Mouse (Mus musculus): ENCODE measurements around the gene Hdac9. TPM values are rescaled to one million over a fixed set of nuclear protein-coding genes. Genes with fewer than 3 reads are reported as not detected.

The Hdac9 gene
- total and polyA plus RNA-seq, 2 experiments from 2014 or later = 15.6 to 15.7 TPM

GRCm38 (mm10) chr12:34154757-34155156 lies 762.1 kb downstream of the Hdac9 start:
- DNase-seq (ENCODE audit: low spot score) = no peak
- H3K4me3 ChIP-seq (ENCODE audit: low read depth, low read length) = no peak overlapping the region
- no peak overlapping the region for H3K27ac ChIP-seq (ENCODE audit: low read depth)
- H3K9me3 ChIP-seq (replicated peaks; ENCODE audit: control insufficient read depth, low read length) = no peaks in the 10 kb centered on the region
- H3K4me2 ChIP-seq (ENCODE audit: low read depth, low read length) = no peak overlapping the region
- no peaks in the 10 kb centered on the region for H3K27me3 ChIP-seq (ENCODE audit: control insufficient read depth, insufficient read depth, low read length)
- TF ChIP-seq CTCF (IDR thresholded peaks at IDR 0.05; ENCODE audit: low read depth) = no peak
- no peak for TF ChIP-seq EP300 (IDR thresholded peaks at IDR 0.05; ENCODE audit: low read depth)
- 79% methylated on average over 3 of the region's 3 CpGs for WGBS
- no peaks in the 10 kb centered on the region for H3K36me3 ChIP-seq (replicated peaks; ENCODE audit: control insufficient read depth, insufficient read depth, low read length)
- no peak for ATAC-seq (ENCODE audit: insufficient read depth, low read depth)
- no peak overlapping the region for H3K9ac ChIP-seq (replicated peaks; ENCODE audit: low read depth, low read length)
- 0 out of 2 replicates have a peak, but pooled peaks cover 5% of the 10 kb centered on the region for H3K4me1 ChIP-seq (ENCODE audit: control insufficient read depth, insufficient read depth)

GRCm38 (mm10) chr12:34151336-34151735 lies 765.6 kb downstream of the Hdac9 start:
- Histone ChIP-seq H3K4me1 (ENCODE audit: control insufficient read depth, insufficient read depth) (0 out of 2 replicates have a peak, but pooled peaks cover 5% of the 10 kb centered on the region), H3K4me2 (ENCODE audit: low read depth, low read length) (no peak overlapping the region), H3K4me3 (ENCODE audit: low read depth, low read length) (no peak overlapping the region), H3K27me3 (ENCODE audit: control insufficient read depth, insufficient read depth, low read length) (no peaks in the 10 kb centered on the region), H3K9ac (replicated peaks; ENCODE audit: low read depth, low read length) (no peak overlapping the region), H3K36me3 (replicated peaks; ENCODE audit: control insufficient read depth, insufficient read depth, low read length) (no peaks in the 10 kb centered on the region), H3K9me3 (replicated peaks; ENCODE audit: control insufficient read depth, low read length) (no peaks in the 10 kb centered on the region), H3K27ac (ENCODE audit: low read depth) (no peak overlapping the region)
- WGBS = 37% methylated on average over 3 of the region's 3 CpGs
- ATAC-seq (ENCODE audit: insufficient read depth, low read depth) (no peak), DNase-seq (ENCODE audit: low spot score) (no peak)
- TF ChIP-seq CTCF (IDR thresholded peaks at IDR 0.05; ENCODE audit: low read depth) (no peak), EP300 (IDR thresholded peaks at IDR 0.05; ENCODE audit: low read depth) (no peak)

- ATAC-seq (ENCODE audit: insufficient read depth, low read depth) = no peak
- no peaks in the 10 kb centered on the region for H3K9me3 ChIP-seq (replicated peaks; ENCODE audit: control insufficient read depth, low read length)
- no peaks in the 10 kb centered on the region for H3K27me3 ChIP-seq (ENCODE audit: control insufficient read depth, insufficient read depth, low read length)
- no peak overlapping the region for H3K27ac ChIP-seq (ENCODE audit: low read depth)
- no peaks in the 10 kb centered on the region for H3K4me1 ChIP-seq (ENCODE audit: control insufficient read depth, insufficient read depth)
- DNase-seq (ENCODE audit: low spot score) = no peak
- no peak overlapping the region for H3K4me3 ChIP-seq (ENCODE audit: low read depth, low read length)
- H3K4me2 ChIP-seq (ENCODE audit: low read depth, low read length) = no peak overlapping the region
- no peak overlapping the region for H3K9ac ChIP-seq (replicated peaks; ENCODE audit: low read depth, low read length)
- H3K36me3 ChIP-seq (replicated peaks; ENCODE audit: control insufficient read depth, insufficient read depth, low read length) = no peaks in the 10 kb centered on the region
- TF ChIP-seq EP300 (IDR thresholded peaks at IDR 0.05; ENCODE audit: low read depth) (no peak), CTCF (IDR thresholded peaks at IDR 0.05; ENCODE audit: low read depth) (no peak)
- WGBS = 62% methylated on average over 2 of the region's 2 CpGs
These were observed 774.2 kb downstream of the Hdac9 start for GRCm38 (mm10) chr12:34142743-34143142.

- no peak overlapping the region for H3K9ac ChIP-seq (replicated peaks; ENCODE audit: low read depth, low read length)
- no peak overlapping the region for H3K4me2 ChIP-seq (ENCODE audit: low read depth, low read length)
- H3K4me1 ChIP-seq (ENCODE audit: control insufficient read depth, insufficient read depth) = no peaks in the 10 kb centered on the region
- H3K27ac ChIP-seq (ENCODE audit: low read depth) = no peak overlapping the region
- DNase-seq (ENCODE audit: low spot score) (no peak), ATAC-seq (ENCODE audit: insufficient read depth, low read depth) (no peak)
- H3K9me3 ChIP-seq (replicated peaks; ENCODE audit: control insufficient read depth, low read length) = no peaks in the 10 kb centered on the region
- H3K36me3 ChIP-seq (replicated peaks; ENCODE audit: control insufficient read depth, insufficient read depth, low read length) = no peaks in the 10 kb centered on the region
- H3K4me3 ChIP-seq (ENCODE audit: low read depth, low read length) = no peak overlapping the region
- H3K27me3 ChIP-seq (ENCODE audit: control insufficient read depth, insufficient read depth, low read length) = no peaks in the 10 kb centered on the region
- TF ChIP-seq CTCF (IDR thresholded peaks at IDR 0.05; ENCODE audit: low read depth) (no peak), EP300 (IDR thresholded peaks at IDR 0.05; ENCODE audit: low read depth) (no peak)
- WGBS = 44% methylated on average over 1 of the region's 1 CpGs
These were observed 803.6 kb downstream of the Hdac9 start for GRCm38 (mm10) chr12:34113336-34113735.

GRCm38 (mm10) chr12:34092953-34093352 lies 823.9 kb downstream of the Hdac9 start:
- H3K27me3 ChIP-seq (ENCODE audit: control insufficient read depth, insufficient read depth, low read length) = no peaks in the 10 kb centered on the region
- peaks cover 6% of the 10 kb centered on the region; the same call in 1 of the 2 replicates for H3K4me1 ChIP-seq (ENCODE audit: control insufficient read depth, insufficient read depth)
- no peak overlapping the region for H3K4me3 ChIP-seq (ENCODE audit: low read depth, low read length)
- DNase-seq (ENCODE audit: low spot score) (no peak), ATAC-seq (ENCODE audit: insufficient read depth, low read depth) (no peak)
- H3K4me2 ChIP-seq (ENCODE audit: low read depth, low read length) = no peak overlapping the region
- H3K9ac ChIP-seq (replicated peaks; ENCODE audit: low read depth, low read length) = no peak overlapping the region
- no peak for TF ChIP-seq CTCF (IDR thresholded peaks at IDR 0.05; ENCODE audit: low read depth)
- TF ChIP-seq EP300 (IDR thresholded peaks at IDR 0.05; ENCODE audit: low read depth) = no peak
- H3K27ac ChIP-seq (ENCODE audit: low read depth) = no peak overlapping the region
- H3K36me3 ChIP-seq (replicated peaks; ENCODE audit: control insufficient read depth, insufficient read depth, low read length) = no peaks in the 10 kb centered on the region
- H3K9me3 ChIP-seq (replicated peaks; ENCODE audit: control insufficient read depth, low read length) = no peaks in the 10 kb centered on the region
- 52% methylated on average over 4 of the region's 4 CpGs for whole genome bisulfite sequencing

GRCm38 (mm10) chr12:34091851-34092250 lies 825.0 kb downstream of the Hdac9 start:
- Histone ChIP-seq H3K4me3 (ENCODE audit: low read depth, low read length) (no peak overlapping the region), H3K36me3 (replicated peaks; ENCODE audit: control insufficient read depth, insufficient read depth, low read length) (no peaks in the 10 kb centered on the region), H3K4me1 (ENCODE audit: control insufficient read depth, insufficient read depth) (peaks cover 6% of the 10 kb centered on the region; the same call in 1 of the 2 replicates), H3K4me2 (ENCODE audit: low read depth, low read length) (no peak overlapping the region), H3K27me3 (ENCODE audit: control insufficient read depth, insufficient read depth, low read length) (no peaks in the 10 kb centered on the region), H3K27ac (ENCODE audit: low read depth) (no peak overlapping the region), H3K9ac (replicated peaks; ENCODE audit: low read depth, low read length) (no peak overlapping the region), H3K9me3 (replicated peaks; ENCODE audit: control insufficient read depth, low read length) (no peaks in the 10 kb centered on the region)
- 90% methylated on average over 1 of the region's 1 CpGs for WGBS
- DNase-seq (ENCODE audit: low spot score) (no peak), ATAC-seq (ENCODE audit: insufficient read depth, low read depth) (no peak)
- no peak for TF ChIP-seq CTCF (IDR thresholded peaks at IDR 0.05; ENCODE audit: low read depth)
- no peak for TF ChIP-seq EP300 (IDR thresholded peaks at IDR 0.05; ENCODE audit: low read depth)
